Mouse (Mus musculus): ENCODE results near the gene Tspo.

The Tspo gene

DNA sequence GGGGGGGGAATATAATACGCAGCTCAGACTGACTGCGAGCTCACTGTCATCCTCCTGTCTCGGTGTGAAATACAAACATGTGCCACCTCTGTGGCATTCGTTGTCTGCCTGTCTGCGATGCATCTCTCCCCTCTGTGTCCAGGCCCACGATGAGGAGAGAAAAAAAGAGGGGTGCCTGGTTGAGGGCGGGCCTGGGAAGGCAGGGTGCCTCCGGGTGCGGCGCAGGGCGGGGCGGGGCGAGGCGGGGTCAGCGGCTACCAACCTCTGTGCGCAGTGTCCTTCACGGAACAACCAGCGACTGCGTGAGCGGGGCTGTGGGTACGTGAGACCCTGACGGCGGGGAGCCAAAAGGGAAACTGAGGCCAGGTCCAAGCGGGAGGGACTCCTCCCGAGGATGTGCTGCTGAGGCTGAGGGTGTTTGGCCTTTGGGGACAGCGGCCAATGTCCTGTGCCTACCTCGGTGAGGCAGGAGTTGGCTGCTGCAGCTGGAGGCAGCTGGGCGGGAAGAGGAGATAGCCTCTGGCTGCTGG is at the start of gene Tspo, which contains the start of gene Mcat:
TSS of gene Tspo (plus strand) at position 266 of the 530 bp plus-strand sequence.
TSS of gene Mcat (minus strand) at position 461 of the 530 bp plus-strand sequence.
- peak; percentile 77 for DNase-seq (ENCODE audit: low spot score)

DNA sequence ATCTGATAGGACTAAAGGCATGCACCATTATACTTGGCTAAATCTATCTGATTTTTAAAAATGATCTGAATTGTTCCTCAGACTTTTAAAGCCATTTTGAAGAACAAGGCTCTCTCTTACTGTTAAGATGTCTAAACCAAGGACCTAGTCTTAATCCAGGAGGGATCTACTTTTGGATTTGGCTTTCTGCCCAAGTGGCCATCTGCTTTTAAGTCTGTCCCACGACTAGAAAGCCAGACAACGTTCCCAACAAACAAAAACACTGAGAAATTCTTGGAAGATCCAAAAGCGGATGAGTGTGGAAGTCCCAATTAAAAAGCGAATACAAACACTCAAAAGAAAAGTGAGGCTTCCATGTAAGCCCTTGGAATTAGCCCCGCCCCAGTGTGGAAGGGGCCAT is 48.4 kb upstream of the Tspo start:
- DNase-seq (ENCODE audit: low spot score) = no peak

DNA sequence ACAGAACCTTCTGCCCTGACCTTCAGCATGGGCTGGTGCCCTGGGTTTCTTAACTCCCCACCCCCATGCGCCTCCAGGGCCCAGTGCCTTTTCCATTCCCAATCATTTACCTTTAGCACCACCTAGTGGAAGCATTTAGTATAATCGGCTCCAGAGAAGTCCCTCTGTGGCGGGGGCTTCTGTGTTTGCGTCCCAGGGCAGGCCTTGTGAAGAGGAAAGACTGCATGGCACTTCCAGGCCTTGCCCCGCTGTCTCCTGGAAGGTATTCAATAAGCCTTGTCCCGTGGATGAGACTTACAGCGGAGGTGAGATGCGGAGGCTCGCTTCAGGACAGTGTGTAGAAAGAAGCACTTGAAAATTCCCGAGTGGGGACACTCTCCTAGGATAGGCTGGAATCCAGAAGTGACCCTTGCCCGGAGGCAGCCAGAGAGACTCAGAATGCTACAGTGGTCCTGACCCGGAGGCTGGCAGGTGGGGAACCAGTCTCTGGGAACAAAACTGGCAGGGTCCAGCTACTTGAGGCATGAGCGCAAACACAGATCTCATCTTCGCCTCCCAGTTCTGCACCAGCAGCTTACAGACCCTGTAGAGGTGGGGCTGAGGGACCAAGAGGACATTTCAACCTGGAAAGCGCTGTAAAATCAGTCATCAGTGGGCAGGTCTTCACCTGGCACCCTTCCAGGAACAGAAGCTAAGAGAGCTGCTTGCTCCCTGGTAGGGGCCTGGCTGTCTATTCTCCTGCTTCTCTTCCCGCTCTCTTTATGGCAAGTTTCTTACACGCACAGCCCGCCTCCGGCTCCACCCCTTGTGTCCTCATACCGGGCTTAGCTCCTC is 45.0 kb upstream of the Tspo start:
- DNase-seq (ENCODE audit: low spot score) = peak; percentile 73

DNA sequence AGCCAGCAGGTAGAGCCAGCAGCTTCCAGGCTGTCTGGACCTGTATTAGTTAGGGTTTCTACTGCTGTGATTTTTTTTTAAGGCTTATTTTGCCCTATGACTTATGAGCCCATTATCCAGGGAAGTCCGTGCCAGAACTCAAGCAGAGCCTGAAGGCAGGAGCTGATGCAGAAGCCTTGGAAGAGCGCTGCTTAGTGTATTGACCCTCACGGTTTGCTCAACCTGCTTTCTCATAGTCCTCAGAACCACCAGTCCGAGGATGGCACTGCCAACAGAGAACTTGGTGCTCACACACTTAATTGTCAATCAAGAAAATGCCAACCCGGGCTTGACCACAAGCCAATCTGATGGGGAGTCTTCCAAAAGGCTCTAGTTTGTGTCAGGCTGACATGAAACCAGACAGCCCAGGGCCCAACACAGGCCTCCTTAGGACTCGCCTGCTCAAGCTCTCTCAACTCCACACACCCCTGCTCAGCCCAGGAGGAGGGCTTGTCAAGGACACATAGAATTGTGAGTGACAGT is 42.5 kb upstream of the Tspo start:
- no peak for DNase-seq (ENCODE audit: low spot score)

DNA sequence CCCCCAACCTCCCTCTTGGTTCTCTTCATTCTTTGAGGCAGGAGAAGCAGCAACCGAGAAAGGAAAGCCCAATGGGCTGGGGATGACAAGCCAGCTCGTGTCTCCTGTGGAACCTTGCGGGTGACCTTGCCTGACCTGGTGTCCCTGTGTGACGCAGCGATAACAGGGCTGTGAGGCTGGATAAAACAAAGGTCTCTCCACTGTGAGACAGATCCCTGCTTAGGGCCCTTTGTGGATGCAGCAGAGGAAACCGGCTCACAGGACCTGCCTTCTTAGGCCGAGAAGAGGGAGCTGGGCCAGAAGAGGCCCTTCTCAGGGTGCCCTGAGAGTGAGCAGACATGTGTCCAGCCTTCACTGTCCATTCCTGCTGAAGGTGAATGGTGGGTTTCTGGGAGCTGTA is 40.2 kb upstream of the Tspo start:
- no peak for DNase-seq (ENCODE audit: low spot score)

DNA sequence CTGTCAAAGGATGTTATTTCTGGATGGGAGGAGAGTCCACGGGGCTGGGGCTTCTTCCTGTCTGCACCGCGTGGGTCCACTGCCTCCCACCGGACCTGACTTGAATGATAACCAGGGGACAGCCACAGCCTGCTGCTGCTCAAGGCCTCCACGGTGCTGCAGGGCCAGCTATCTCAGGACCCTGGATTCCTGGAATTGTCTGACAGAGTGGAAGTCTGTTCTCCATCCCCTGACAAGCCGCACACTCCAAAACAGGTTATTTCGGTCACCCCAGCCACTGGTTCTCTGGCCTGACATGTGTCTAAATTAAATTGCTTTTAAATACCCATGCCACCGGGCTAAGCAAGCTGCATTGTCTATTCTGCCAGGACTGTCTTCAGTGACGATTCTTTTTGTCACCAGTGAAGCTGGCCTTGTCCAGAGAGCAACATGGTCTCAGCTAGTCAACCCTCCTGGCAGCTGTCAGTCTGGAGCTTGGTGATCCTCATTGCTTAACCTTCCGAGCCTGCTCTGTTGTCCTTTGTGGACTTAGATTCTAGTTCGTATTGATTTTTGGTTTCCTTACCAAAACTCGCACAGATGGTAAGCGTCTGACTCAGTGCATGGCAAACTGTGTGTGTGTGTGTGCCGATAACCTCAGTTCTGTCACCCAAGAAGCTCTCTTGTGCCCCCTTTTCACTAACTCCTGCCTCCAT is 39.6 kb upstream of the Tspo start:
- no peak for DNase-seq (ENCODE audit: low spot score)

DNA sequence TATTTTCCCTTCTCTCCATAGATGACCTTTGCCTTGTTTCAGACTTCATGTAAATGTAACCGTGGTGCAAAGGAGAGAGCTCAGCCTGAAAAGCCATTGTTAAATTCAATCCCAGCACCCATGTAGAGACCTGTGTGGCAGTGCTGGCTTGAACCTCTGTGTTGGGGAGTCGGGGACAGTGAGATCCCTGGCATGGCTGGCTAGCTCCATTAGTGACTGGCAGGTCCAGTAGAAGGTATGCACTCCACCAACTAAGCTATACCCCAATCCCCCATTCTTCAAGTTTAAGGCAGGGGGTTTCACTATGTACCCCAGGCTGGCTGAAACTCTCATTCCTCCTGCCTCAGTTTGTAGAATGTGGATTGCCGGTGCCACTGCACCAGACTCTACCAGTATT is 39.1 kb upstream of the Tspo start:
- DNase-seq (ENCODE audit: low spot score) = no peak

DNA sequence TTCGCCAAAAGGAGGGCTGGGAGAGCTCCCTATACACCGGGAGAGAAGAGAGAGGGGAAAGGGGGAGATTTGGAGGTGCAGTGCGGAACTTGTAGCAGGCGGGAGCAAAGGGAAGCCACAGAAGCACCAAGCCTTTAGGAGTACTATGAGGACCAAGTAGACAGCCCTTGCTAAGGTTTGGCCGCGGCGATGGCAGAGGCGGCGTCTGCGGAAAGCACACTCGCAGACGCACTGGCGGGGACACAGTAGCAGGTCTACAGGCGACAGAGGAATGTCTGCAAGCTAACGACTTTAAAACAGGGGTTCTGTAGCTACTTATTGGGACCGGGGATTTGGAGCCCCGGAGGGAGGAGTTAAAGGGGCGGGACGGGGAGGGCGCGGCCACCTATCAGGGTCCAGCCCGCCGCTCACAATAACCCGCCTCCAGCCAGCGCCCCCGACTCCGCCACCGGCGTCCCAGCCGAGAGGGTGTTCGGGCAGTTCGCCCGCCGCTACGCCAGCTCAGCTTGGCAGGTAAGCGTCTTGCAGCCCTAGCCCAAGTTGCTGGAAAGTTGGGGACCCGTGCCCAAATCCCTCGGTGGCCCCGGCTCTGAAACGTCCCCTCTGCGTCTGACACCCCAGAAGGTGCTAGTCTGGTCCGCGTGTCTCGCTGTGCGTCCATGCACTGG is 36.8 kb upstream of the Tspo start, which contains the start of gene Bik:
TSS of gene Bik (plus strand) at position 439 of the 668 bp plus-strand sequence.
- peak; percentile 70 for DNase-seq (ENCODE audit: low spot score)

DNA sequence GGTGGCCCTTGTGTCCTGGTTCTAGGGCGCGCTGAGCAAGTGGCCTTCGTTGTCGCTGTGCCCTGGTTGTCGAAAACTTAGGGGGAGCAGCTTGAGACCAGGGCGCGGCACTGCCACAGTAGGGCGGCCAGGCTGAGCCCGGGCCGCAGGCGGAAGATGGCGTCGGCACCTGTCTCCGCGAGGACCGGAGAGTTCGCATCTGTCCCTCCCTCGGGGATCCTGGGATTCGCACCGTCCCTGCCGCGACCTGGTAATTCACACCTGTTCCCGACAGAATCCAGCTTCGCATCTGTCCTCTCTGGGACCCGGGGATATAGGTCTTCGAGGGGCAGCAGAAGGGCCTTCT is 36.3 kb upstream of the Tspo start:
- DNase-seq (ENCODE audit: low spot score) = no peak

DNA sequence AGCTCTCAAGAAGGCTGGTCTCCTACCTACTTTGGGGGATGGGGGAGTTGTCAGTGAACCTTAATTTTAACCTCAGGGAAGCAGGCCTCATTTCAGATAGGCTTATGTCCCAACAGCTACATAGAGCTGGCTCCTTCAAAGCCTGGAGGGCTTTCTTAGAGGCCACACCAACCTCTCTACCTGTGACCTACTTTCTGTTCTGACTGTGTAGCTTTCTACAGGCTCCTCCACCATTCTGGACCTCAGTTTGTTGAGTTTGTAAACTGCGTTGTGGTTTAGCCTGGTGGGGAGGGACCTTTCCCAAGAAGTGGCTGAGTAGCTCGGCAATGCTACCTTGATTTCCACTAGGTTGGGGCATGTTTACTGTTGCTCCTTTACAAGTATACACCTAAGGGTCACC is 35.6 kb upstream of the Tspo start:
- no peak for DNase-seq (ENCODE audit: low spot score)

DNA sequence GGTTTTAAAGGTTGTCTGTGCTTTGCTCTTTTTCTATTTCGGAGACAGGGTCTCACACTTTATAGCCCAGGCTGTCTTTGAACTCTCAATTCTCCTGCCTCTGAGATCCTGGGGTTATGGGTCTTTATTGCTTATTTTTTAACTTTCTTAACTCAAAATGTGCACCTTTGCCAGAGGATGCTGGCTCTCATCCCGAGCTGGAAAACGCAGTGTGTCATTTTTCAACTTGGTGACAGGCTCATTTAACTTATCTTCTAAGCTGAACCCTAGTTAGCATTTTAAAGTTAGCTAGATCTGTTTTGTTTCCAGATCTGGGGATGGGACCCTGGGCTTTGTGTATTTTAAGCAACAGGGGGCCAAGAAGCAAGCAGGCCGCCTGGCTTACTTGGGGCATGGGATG is 34.5 kb upstream of the Tspo start:
- no peak for DNase-seq (ENCODE audit: low spot score)

DNA sequence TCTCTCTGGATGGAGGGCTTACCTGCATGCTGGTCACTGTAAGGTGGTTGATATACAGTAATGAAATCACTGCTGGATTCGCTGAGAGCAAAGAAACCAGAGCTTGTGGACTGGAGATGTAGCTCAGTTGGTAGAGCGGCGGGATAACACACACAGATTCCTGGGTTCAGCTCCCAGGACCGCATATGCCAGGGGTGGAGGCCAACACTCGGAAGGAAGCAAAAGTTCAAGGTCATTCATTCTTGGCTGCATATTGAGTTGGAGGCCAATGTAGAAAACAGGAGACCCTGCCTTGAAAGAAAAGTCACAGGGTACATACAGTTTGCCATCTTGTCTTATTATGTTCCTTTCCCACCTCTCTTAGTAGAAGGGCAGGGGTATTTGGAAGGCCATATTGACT is 33.6 kb upstream of the Tspo start:
- peak; percentile 60 for DNase-seq (ENCODE audit: low spot score)

DNA sequence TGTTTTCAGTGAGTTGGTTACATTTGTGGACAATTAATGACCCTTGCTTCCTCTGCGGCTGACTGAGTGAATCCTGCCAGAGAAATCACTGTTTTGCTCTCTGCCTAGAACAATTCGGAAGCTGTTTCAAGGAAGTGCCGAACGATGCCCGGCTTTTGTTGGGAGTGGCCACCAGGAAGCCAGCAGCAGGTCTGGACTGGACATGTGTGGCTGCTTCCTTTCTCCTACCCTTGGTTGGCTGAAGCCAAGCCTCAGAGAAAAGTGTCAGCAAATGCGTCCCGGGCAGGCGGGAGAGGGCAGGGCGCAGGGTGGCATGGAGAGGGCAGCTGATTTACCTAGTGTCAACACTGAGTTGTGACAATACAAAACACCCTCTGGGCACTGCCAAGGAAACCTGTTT is 33.2 kb upstream of the Tspo start:
- no peak for DNase-seq (ENCODE audit: low spot score)

DNA sequence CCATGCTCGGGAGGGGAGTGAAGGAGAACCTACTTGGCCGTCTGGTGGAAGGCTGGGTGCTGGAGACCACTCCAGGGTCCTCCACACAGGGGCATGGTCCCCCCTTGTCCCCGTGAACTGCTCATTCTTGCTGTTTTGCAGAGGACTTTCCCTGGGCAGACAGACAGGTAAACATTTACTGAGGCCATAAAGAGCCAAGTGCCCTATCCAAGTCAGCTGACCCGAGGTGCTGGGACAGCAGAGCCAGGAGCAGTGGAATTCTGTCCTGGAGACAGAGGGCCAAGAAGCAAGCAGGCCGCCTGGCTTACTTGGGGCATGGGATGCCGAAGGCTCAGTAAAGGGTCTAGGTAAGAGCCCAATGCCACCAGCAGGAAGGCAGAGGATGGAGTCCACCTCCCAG is 32.7 kb upstream of the Tspo start:
- no peak for DNase-seq (ENCODE audit: low spot score)

DNA sequence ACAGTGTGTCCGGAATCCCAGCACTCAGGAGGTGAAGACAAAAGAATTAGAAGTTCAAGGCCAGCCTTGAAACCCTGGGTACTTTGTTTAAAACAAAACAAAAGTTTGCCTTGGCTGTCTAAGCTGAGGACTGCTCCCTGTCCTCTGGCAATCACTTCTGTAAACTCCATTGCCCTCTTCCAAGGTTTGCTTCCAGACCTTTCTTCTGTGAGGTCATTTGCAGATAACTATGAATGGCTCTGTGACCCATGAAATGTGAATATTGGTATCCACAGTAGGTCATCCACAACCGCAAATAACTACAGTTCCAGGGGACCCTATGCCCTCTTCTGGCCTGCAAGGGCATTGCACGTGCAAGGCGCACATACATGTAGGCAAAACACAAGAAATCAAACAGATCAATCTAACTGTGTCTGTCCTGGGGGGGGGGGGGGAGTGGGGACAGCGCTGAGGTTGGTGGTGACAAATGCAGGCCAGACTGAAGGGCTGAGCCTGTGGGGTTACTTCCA is 31.4 kb upstream of the Tspo start:
- DNase-seq (ENCODE audit: low spot score) = no peak

DNA sequence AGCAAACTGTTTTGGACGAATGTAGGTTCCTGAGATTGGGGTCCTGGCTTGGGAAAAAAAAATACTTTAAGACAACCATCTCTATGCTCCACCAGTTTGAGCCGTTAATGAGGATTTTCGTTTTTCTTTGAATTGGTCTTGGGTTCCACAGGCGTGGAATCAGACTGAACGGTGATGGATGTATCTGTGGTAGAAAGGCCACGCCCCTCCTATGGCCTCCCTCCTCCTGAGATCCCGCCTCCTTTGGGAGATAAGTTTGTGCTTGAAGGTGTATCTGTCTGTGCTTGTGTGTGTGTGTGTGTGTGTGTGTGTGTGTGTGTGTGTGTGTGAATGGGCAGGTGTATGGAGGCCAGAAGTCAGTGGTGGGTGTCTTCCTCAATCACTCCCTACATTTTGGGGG is 30.8 kb upstream of the Tspo start:
- no peak for DNase-seq (ENCODE audit: low spot score)

DNA sequence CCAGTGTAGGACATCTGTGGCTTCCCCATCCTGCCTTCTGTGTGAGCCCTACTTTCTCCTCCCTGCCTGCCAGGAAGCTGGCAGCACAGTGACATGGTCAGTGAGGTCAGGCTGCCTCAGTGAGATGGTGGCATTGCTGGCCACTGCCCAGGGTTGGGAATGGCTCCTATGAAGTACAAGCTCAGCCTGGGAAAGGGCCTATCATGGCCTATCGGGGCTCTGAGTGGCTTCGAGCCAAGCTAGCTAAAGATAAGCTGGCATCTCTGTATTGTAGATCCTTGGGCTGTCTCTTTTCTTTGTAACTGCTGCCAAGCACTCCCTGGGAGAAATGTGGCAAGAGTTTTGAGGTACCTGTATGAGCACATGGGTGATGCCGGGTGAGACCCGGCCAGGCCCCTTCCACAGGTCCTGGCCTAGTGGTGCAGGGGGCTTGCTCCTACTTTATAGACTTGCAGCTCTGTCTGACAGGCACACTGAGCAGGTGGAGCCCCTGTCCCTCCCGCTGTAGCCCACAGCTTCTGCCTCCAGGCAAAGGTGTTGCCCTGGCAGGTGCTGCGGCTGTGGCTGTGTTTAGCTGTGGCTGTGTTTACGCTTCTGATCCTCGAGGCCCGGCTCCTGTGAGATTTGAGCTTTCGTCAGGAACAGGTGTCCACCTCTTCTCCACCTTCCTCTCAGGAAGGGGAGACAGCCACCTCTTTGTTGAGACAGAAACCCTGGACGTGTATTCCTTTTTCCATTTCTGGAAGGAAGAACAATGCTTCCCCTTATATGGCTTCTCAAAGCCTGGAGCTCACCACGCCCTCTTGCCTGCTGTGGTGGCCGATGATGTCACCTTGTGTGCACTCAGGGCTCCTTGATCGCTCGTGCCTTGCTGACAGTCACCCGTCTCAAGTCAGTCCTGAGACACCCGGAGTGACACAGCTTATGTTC is 28.2 kb upstream of the Tspo start:
- DNase-seq (ENCODE audit: low spot score) = no peak

DNA sequence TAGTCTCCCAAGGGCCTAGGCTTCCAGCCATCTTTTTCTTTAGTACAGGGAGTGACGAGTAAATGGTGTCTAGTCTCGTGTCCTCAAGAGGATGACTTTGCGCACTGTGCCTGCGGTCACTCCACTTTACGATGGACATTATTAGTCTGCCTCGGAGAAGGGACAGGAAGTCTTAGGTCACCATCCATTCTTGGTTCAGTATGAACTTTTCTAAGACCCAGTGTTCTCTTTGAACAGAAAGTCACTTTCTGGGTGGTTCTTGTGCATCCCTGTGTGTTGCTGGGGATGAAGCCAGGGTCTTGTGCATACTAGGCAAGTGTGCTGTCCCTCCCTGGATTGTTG is 27.5 kb upstream of the Tspo start:
- no peak for DNase-seq (ENCODE audit: low spot score)

DNA sequence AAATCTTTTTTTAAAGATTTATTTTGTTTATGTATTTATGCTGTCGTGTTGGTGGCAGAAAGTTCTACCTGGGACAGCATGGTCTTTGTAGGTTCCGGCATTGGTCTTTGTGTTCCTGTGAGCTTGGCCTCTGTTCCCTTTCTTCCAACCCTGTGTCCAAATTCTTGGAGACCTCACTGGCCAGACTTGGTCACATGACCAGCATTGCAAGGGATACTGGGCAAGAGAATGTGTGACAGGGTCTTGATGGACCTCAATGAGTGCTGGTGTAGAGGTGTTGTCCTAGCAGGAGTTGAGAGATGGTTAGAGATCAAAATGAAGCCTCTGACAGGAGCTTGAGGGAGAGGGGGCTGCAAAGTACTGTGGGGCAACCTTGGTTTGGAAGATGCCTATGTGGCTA is 24.5 kb upstream of the Tspo start:
- DNase-seq (ENCODE audit: low spot score) = no peak

DNA sequence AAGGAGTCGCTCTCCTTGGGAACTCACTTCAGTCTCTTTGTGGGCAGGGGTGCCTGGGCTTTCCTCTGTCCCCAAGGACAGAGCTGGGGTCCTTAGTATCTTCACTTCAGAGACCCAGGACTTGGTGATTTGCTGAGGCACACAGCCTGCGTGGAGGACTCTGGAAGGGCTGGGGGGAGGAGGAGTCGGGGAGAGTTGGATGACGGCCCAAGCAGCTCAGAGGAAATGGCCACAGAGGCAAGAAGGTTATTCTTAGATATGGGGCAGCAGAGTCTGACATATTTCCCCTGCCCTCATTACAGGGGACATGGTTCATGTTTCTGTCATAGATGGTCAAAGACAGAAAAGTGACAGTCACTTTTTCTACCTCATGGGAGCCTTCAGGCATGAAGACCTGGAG is 23.5 kb upstream of the Tspo start:
- DNase-seq (ENCODE audit: low spot score) = no peak

DNA sequence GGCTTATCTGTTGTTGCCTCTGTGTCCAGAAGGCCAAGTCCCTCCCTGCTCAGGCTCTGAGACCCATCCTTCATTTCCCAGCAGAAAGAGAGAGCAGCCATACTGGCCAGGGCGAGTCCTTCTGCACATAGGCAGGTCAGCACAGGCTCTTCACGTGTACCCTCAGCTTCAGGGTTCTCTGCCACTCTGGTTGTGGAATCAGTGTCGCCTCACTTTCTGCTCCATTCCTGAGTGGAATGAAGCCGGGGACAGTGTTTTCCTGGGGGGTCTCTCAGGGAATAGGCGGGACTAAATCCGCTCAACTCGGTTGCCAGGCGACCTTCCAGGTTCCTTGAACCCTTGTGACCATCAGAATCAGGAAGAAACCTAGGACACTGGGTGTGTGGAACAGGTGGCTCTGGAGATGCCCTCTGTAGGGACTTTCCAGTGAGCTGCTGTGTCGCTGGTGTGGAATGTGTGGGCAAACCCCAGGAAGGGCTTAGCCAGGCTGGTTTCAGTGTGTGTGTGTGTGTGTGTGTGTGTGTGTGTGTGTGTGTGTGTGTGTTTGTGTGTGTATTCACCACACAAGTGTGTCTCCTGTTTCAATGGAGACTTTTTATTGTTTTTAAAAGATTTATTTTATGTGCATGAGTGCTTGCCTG is 21.6 kb upstream of the Tspo start:
- no peak for DNase-seq (ENCODE audit: low spot score)
